Mouse (Mus musculus): ENCODE measurements around the gene Pgpep1. TPM values are rescaled to one million over a fixed set of nuclear protein-coding genes. Genes with fewer than 3 reads are reported as not detected.

The Pgpep1 gene
- total and polyA plus RNA-seq, 2 experiments from 2014 or later, result 29.1 to 36.3 TPM

- no peak overlapping the region for H3K27ac ChIP-seq (ENCODE audit: low read depth)
- TF ChIP-seq CTCF (IDR thresholded peaks at IDR 0.05; ENCODE audit: low read depth) (no peak), EP300 (IDR thresholded peaks at IDR 0.05; ENCODE audit: low read depth) (no peak)
- H3K9ac ChIP-seq (replicated peaks; ENCODE audit: low read depth, low read length), result no peak overlapping the region
- H3K9me3 ChIP-seq (replicated peaks; ENCODE audit: control insufficient read depth, low read length), result no peaks in the 10 kb centered on the region
- H3K4me2 ChIP-seq (ENCODE audit: low read depth, low read length), result no peak overlapping the region
- H3K4me1 ChIP-seq (ENCODE audit: control insufficient read depth, insufficient read depth), result no peaks in the 10 kb centered on the region
- 84% methylated on average over 8 of the region's 8 CpGs for WGBS
- no peak overlapping the region for H3K4me3 ChIP-seq (ENCODE audit: low read depth, low read length)
- no peaks in the 10 kb centered on the region for H3K27me3 ChIP-seq (ENCODE audit: control insufficient read depth, insufficient read depth, low read length)
- ATAC-seq (ENCODE audit: insufficient read depth, low read depth) (no peak), DNase-seq (ENCODE audit: low spot score) (no peak)
- H3K36me3 ChIP-seq (replicated peaks; ENCODE audit: control insufficient read depth, insufficient read depth, low read length), result no peaks in the 10 kb centered on the region
These were observed 44.9 kb downstream of the Pgpep1 start for GRCm38 (mm10) chr8:70615281-70615680.

- TF ChIP-seq EP300 (IDR thresholded peaks at IDR 0.05; ENCODE audit: low read depth), result no peak
- no peak for TF ChIP-seq CTCF (IDR thresholded peaks at IDR 0.05; ENCODE audit: low read depth)
- H3K27me3 ChIP-seq (ENCODE audit: control insufficient read depth, insufficient read depth, low read length), result no peaks in the 10 kb centered on the region
- H3K36me3 ChIP-seq (replicated peaks; ENCODE audit: control insufficient read depth, insufficient read depth, low read length), result no peaks in the 10 kb centered on the region
- H3K4me2 ChIP-seq (ENCODE audit: low read depth, low read length), result no peak overlapping the region
- ATAC-seq (ENCODE audit: insufficient read depth, low read depth) (no peak), DNase-seq (ENCODE audit: low spot score) (no peak)
- no peak overlapping the region for H3K4me3 ChIP-seq (ENCODE audit: low read depth, low read length)
- 68% methylated on average over 5 of the region's 5 CpGs for WGBS
- H3K9me3 ChIP-seq (replicated peaks; ENCODE audit: control insufficient read depth, low read length), result no peaks in the 10 kb centered on the region
- no peaks in the 10 kb centered on the region for H3K4me1 ChIP-seq (ENCODE audit: control insufficient read depth, insufficient read depth)
- no peak overlapping the region for H3K27ac ChIP-seq (ENCODE audit: low read depth)
- H3K9ac ChIP-seq (replicated peaks; ENCODE audit: low read depth, low read length), result no peak overlapping the region
These were observed 45.7 kb downstream of the Pgpep1 start for GRCm38 (mm10) chr8:70614469-70614868.

- WGBS, result 21% methylated on average over 1 of the region's 1 CpGs
- no peak overlapping the region for H3K4me3 ChIP-seq (ENCODE audit: low read depth, low read length)
- H3K9ac ChIP-seq (replicated peaks; ENCODE audit: low read depth, low read length), result no peak overlapping the region
- DNase-seq (ENCODE audit: low spot score) (no peak), ATAC-seq (ENCODE audit: insufficient read depth, low read depth) (no peak)
- H3K27me3 ChIP-seq (ENCODE audit: control insufficient read depth, insufficient read depth, low read length), result no peaks in the 10 kb centered on the region
- H3K9me3 ChIP-seq (replicated peaks; ENCODE audit: control insufficient read depth, low read length), result no peaks in the 10 kb centered on the region
- no peak overlapping the region for H3K27ac ChIP-seq (ENCODE audit: low read depth)
- H3K4me1 ChIP-seq (ENCODE audit: control insufficient read depth, insufficient read depth), result peaks cover 4% of the 10 kb centered on the region; the same call in 1 of the 2 replicates
- no peak overlapping the region for H3K4me2 ChIP-seq (ENCODE audit: low read depth, low read length)
- TF ChIP-seq CTCF (IDR thresholded peaks at IDR 0.05; ENCODE audit: low read depth) (no peak), EP300 (IDR thresholded peaks at IDR 0.05; ENCODE audit: low read depth) (no peak)
- no peaks in the 10 kb centered on the region for H3K36me3 ChIP-seq (replicated peaks; ENCODE audit: control insufficient read depth, insufficient read depth, low read length)
These were observed 46.4 kb downstream of the Pgpep1 start for GRCm38 (mm10) chr8:70613763-70614162.

GRCm38 (mm10) chr8:70611849-70612248 lies 48.3 kb downstream of the Pgpep1 start:
- Histone ChIP-seq H3K9ac (replicated peaks; ENCODE audit: low read depth, low read length) (peak overlapping the region; percentile 68), H3K27me3 (ENCODE audit: control insufficient read depth, insufficient read depth, low read length) (no peaks in the 10 kb centered on the region), H3K4me3 (ENCODE audit: low read depth, low read length) (peak overlapping the region; percentile 56), H3K4me2 (ENCODE audit: low read depth, low read length) (peak overlapping the region; percentile 96), H3K4me1 (ENCODE audit: control insufficient read depth, insufficient read depth) (peaks cover 10% of the 10 kb centered on the region; the same call in 1 of the 2 replicates), H3K27ac (ENCODE audit: low read depth) (peak overlapping the region; percentile 74), H3K9me3 (replicated peaks; ENCODE audit: control insufficient read depth, low read length) (no peaks in the 10 kb centered on the region), H3K36me3 (replicated peaks; ENCODE audit: control insufficient read depth, insufficient read depth, low read length) (no peaks in the 10 kb centered on the region)
- ATAC-seq (ENCODE audit: insufficient read depth, low read depth) (no peak), DNase-seq (ENCODE audit: low spot score) (peak; percentile 84)
- under 1% methylated on average over 6 of the region's 6 CpGs for WGBS
- TF ChIP-seq CTCF (IDR thresholded peaks at IDR 0.05; ENCODE audit: low read depth) (peak; percentile 96), EP300 (IDR thresholded peaks at IDR 0.05; ENCODE audit: low read depth) (no peak)

- H3K4me2 ChIP-seq (ENCODE audit: low read depth, low read length), result peak overlapping the region; percentile 96
- H3K9ac ChIP-seq (replicated peaks; ENCODE audit: low read depth, low read length), result peak overlapping the region; percentile 68
- H3K27me3 ChIP-seq (ENCODE audit: control insufficient read depth, insufficient read depth, low read length), result no peaks in the 10 kb centered on the region
- peaks cover 11% of the 10 kb centered on the region; the same call in 1 of the 2 replicates for H3K4me1 ChIP-seq (ENCODE audit: control insufficient read depth, insufficient read depth)
- TF ChIP-seq EP300 (IDR thresholded peaks at IDR 0.05; ENCODE audit: low read depth), result no peak
- TF ChIP-seq CTCF (IDR thresholded peaks at IDR 0.05; ENCODE audit: low read depth), result peak; percentile 87
- no peaks in the 10 kb centered on the region for H3K36me3 ChIP-seq (replicated peaks; ENCODE audit: control insufficient read depth, insufficient read depth, low read length)
- H3K27ac ChIP-seq (ENCODE audit: low read depth), result peak overlapping the region; percentile 92
- H3K4me3 ChIP-seq (ENCODE audit: low read depth, low read length), result peak overlapping the region; percentile 56
- no peak for ATAC-seq (ENCODE audit: insufficient read depth, low read depth)
- no peaks in the 10 kb centered on the region for H3K9me3 ChIP-seq (replicated peaks; ENCODE audit: control insufficient read depth, low read length)
- peak; percentile 75 for DNase-seq (ENCODE audit: low spot score)
- under 1% methylated on average over 54 of the region's 54 CpGs for WGBS
These were observed 49.1 kb downstream of the Pgpep1 start for GRCm38 (mm10) chr8:70610796-70611771.
